In genomic region chr3:98042955-98043456, GRCm38 (mm10) we compare ENCODE assay signal across 9 mouse cellular contexts. TPM values are rescaled to one million over a fixed set of nuclear protein-coding genes. Genes with fewer than 3 reads are reported as not detected.
DNase-seq lines count a peak whose midpoint lies in the region; ATAC-seq and TF ChIP-seq lines count a peak whose summit lies in the region.
"Had no signal": no experiment of that assay in that cellular context is flagged by ENCODE, and none has a peak within 500 bp of the region (broad histone marks: within the 10 kb centered on the region; RNA-seq: fewer than 3 reads in every experiment).

No protein-coding gene starts in this region.

- no peak for TF ChIP-seq CTCF in left cerebral cortex, adult 2 months (IDR thresholded peaks at IDR 0.05)
- TF ChIP-seq CTCF in brain, embryonic 14.5 days (IDR thresholded peaks at IDR 0.05; ENCODE audit: borderline replicate concordance, extremely low read depth, insufficient read depth, insufficient read length): no peak
- peak; percentile 6; the same call in 1 of the 2 replicates for TF ChIP-seq CTCF in gastrocnemius, adult 2 months (IDR thresholded peaks at IDR 0.05)

- H3K27ac ChIP-seq in left cerebral cortex, adult 2 months: peak overlapping the region; percentile 68
- peak overlapping the region; percentile 87 for H3K27ac ChIP-seq in gastrocnemius, adult 2 months
- H3K27ac ChIP-seq in hindbrain, embryonic 15.5 days (replicated peaks): peak overlapping the region; percentile 52
- peak overlapping the region; percentile 60 for H3K27ac ChIP-seq in limb, embryonic 11.5 days (replicated peaks; ENCODE audit: low read depth, low read length)
- H3K27ac ChIP-seq: macrophage had no signal

- H3K9me3 ChIP-seq in hindbrain, embryonic 15.5 days: no peaks in the 10 kb centered on the region
- no peaks in the 10 kb centered on the region for H3K9me3 ChIP-seq in limb, embryonic 11.5 days (ENCODE audit: control insufficient read depth, low read length)

- TF ChIP-seq POLR2A in brain, embryonic 14.5 days (IDR thresholded peaks at IDR 0.05; ENCODE audit: borderline replicate concordance, extremely low read depth, insufficient read depth, insufficient read length, poor library complexity, severe bottlenecking): no peak

- peak; percentile 71 for ATAC-seq in hindbrain, embryonic 15.5 days (ENCODE audit: low FRiP score, low read depth)
- no peak for ATAC-seq in limb, embryonic 11.5 days (ENCODE audit: insufficient number of reproducible peaks, low FRiP score, low TSS enrichment, low read depth)

- peak in 1 of 2 experiments; percentile 45 for DNase-seq in left cerebral cortex, adult 2 months (ENCODE audit: extremely low spot score in 1 of 2, low spot score in 2 of 2)
- DNase-seq in left cerebral cortex, adult 11 months (ENCODE audit: low spot score): no peak
- DNase-seq in brain, embryonic 14.5 days (ENCODE audit: low read depth): peak; percentile 96
- peak; percentile 80 for DNase-seq in gastrocnemius, adult 2 months
- no peak for DNase-seq in limb, embryonic 11.5 days (ENCODE audit: low spot score)
- DNase-seq in right cerebral cortex, postnatal 4 days: peak; percentile 43
- DNase-seq in spleen, postnatal 10 days (ENCODE audit: low spot score in 2 of 2): no peak

- H3K9ac ChIP-seq in hindbrain, embryonic 15.5 days: 0 out of 2 replicates have a peak overlapping the region, but pooled peaks have one; percentile 9
- H3K9ac ChIP-seq in limb, embryonic 11.5 days (ENCODE audit: low read length): 0 out of 2 replicates have a peak overlapping the region, but pooled peaks have one; percentile 12

- intact Hi-C loops in left cerebral cortex, adult 2 months (cut with DNase I): loop anchor here (1.0 kb wide), 1 partner anchor 30 kb away; the partner anchor contains the start of gene Notch2
- intact Hi-C loops in gastrocnemius, adult 2 months (cut with DNase I): loop anchor here (5.0 kb wide), 1 partner anchor 116 kb away; no protein-coding TSS in a partner anchor

- peak overlapping the region; percentile 19; the same call in 1 of the 2 replicates for H3K4me2 ChIP-seq in hindbrain, embryonic 15.5 days
- no peak overlapping the region for H3K4me2 ChIP-seq in limb, embryonic 11.5 days (ENCODE audit: low read depth, severe bottlenecking)

- H3K36me3 ChIP-seq in hindbrain, embryonic 15.5 days: no peaks in the 10 kb centered on the region
- no peaks in the 10 kb centered on the region for H3K36me3 ChIP-seq in limb, embryonic 11.5 days (ENCODE audit: control insufficient read depth, insufficient read depth, low read length)

- H3K27me3 ChIP-seq in hindbrain, embryonic 15.5 days: no peaks in the 10 kb centered on the region
- no peaks in the 10 kb centered on the region for H3K27me3 ChIP-seq in limb, embryonic 11.5 days (ENCODE audit: control insufficient read depth, insufficient read depth, low read length)

- 9% methylated on average over 9 of the region's 9 CpGs for WGBS in hindbrain, embryonic 15.5 days
- WGBS in limb, embryonic 11.5 days: 13% methylated on average over 9 of the region's 9 CpGs

- H3K4me3 ChIP-seq in left cerebral cortex, adult 2 months: peak overlapping the region; percentile 13; the same call in 1 of the 2 replicates
- H3K4me3 ChIP-seq in gastrocnemius, adult 2 months: peak overlapping the region; percentile 67
- H3K4me3 ChIP-seq in hindbrain, embryonic 15.5 days: no peak overlapping the region
- no peak overlapping the region for H3K4me3 ChIP-seq in limb, embryonic 11.5 days (ENCODE audit: low read depth, low read length)

- peaks cover 32% of the 10 kb centered on the region for H3K4me1 ChIP-seq in hindbrain, embryonic 15.5 days (replicated peaks)
- H3K4me1 ChIP-seq in limb, embryonic 11.5 days (ENCODE audit: control insufficient read depth, insufficient read depth, low read length): peaks cover 56% of the 10 kb centered on the region

RNA-seq across cellular contexts. Expression of gene Notch2, which starts 29.7 kb away (rescaled TPM):
- 10 to 100 TPM; 13.7 to 14.6 TPM for total RNA-seq in left cerebral cortex, adult 2 months (2021)
- polyA plus RNA-seq in brain, embryonic 14.5 days (2012; rRNA removed): 15.5 and 18.2 TPM in 2 replicates
- total RNA-seq in gastrocnemius, adult 2 months (2021): 10 to 100 TPM in 1 of 2 experiments, 1 to 10 TPM in 1; 8.7 to 10.3 TPM
- polyA plus RNA-seq in hindbrain, embryonic 15.5 days (2015; fragmentation: Nextera tagmentation; extraction: Ambion mirVana): 10.5 and 11.7 TPM in 2 replicates
- 33.4 and 35.1 TPM in 2 replicates for polyA plus RNA-seq in limb, embryonic 11.5 days (2014; fragmentation: Nextera tagmentation; extraction: Ambion mirVana)

Comparison
In these comparisons a context has a peak if more than half of its experiments do, and no peak if none do; other contexts are left out.
1. DNase-seq: peak in brain, embryonic 14.5 days (single experiment), gastrocnemius, adult 2 months (single experiment) and right cerebral cortex, postnatal 4 days (single experiment); none in left cerebral cortex, adult 11 months (single experiment), limb, embryonic 11.5 days (single experiment) and spleen, postnatal 10 days (0 of 2).
2. H3K4me3 ChIP-seq: peak in left cerebral cortex, adult 2 months (single experiment) and gastrocnemius, adult 2 months (single experiment); none in hindbrain, embryonic 15.5 days (single experiment) and limb, embryonic 11.5 days (single experiment).
3. Peak in every context shown above with its lines, with median percentiles within 50 percentile points of each other: H3K27ac ChIP-seq.